Mouse (Mus musculus): ENCODE results near the gene Zfp57. TPM values are rescaled to one million over a fixed set of nuclear protein-coding genes. Genes with fewer than 3 reads are reported as not detected.

The Zfp57 gene
- total and polyA plus RNA-seq, 3 experiments: not detected

GRCm38 (mm10) chr17:37026425-37026824 is 25.5 kb downstream of the Zfp57 start:
- Histone ChIP-seq H3K79me2 (ENCODE audit: control insufficient read depth, insufficient read depth, low read length, poor library complexity) (no peaks in the 10 kb centered on the region), H3K9me3 (replicated peaks; ENCODE audit: insufficient read depth, low read length) (no peaks in the 10 kb centered on the region), H3K36me3 (ENCODE audit: control insufficient read depth in 1 of 2, insufficient read depth in 2 of 2, low read length in 2 of 2) (no peaks in the 10 kb centered on the region), H3K9ac (ENCODE audit: control insufficient read depth, low read depth, low read length, poor library complexity, severe bottlenecking) (no peak overlapping the region), H3K4me1 (ENCODE audit: control insufficient read depth in 1 of 2, insufficient read depth in 2 of 2, low read length in 2 of 2) (no peaks in the 10 kb centered on the region), H3K27me3 (ENCODE audit: control insufficient read depth in 1 of 2, insufficient read depth in 2 of 2, low read length in 2 of 2) (peaks cover 0 to 1% of the 10 kb centered on the region in 2 experiments; a peak in 1 of 4 replicates), H3K27ac (ENCODE audit: control insufficient read depth, low read depth, low read length) (no peak overlapping the region), H3K4me3 (ENCODE audit: control insufficient read depth in 1 of 2, insufficient read depth in 1 of 2, low read depth in 2 of 2, low read length in 2 of 2) (no peak overlapping the region)
- no peak for DNase-seq (ENCODE audit: low read depth, low spot score)
- no peak for TF ChIP-seq NRF1 (IDR thresholded peaks at IDR 0.05; ENCODE audit: insufficient read depth, low read depth, low read length, poor library complexity, severe bottlenecking)
- no peak for TF ChIP-seq ELF1 (IDR thresholded peaks at IDR 0.05; ENCODE audit: low read depth, low read length)
- TF ChIP-seq MAFK (IDR thresholded peaks at IDR 0.05; ENCODE audit: borderline replicate concordance, low read depth, low read length): no peak
- no peak for TF ChIP-seq NELFE (IDR thresholded peaks at IDR 0.05; ENCODE audit: low read depth, low read length)
- TF ChIP-seq HCFC1 (IDR thresholded peaks at IDR 0.05; ENCODE audit: low read depth, low read length): no peak
- TF ChIP-seq ZMIZ1 (IDR thresholded peaks at IDR 0.05; ENCODE audit: low read depth, low read length): no peak
- TF ChIP-seq CTCF (IDR thresholded peaks at IDR 0.05 in 2 of 3, conservative IDR thresholded peaks at IDR 0.05 in 1 of 3; ENCODE audit: control insufficient read depth in 1 of 3, insufficient read depth in 1 of 3, low read depth in 2 of 3, low read length in 3 of 3, poor library complexity in 1 of 3, severe bottlenecking in 1 of 3): no peak
- TF ChIP-seq RCOR1 (IDR thresholded peaks at IDR 0.05; ENCODE audit: low read depth, low read length): no peak
- TF ChIP-seq POLR2AphosphoS5 (IDR thresholded peaks at IDR 0.05; ENCODE audit: borderline replicate concordance, low read depth, low read length): no peak
- no peak for TF ChIP-seq USF2 (IDR thresholded peaks at IDR 0.05; ENCODE audit: borderline replicate concordance in 1 of 2, insufficient read depth in 1 of 2, low read depth in 1 of 2, low read length in 2 of 2)
- no peak for TF ChIP-seq MEF2A (IDR thresholded peaks at IDR 0.05; ENCODE audit: extremely low read depth, insufficient replicate concordance, low read depth, low read length, poor library complexity, severe bottlenecking)
- no peak for TF ChIP-seq EP300 (IDR thresholded peaks at IDR 0.05; ENCODE audit: low read depth in 1 of 2, low read length in 2 of 2)
- TF ChIP-seq TCF12 (IDR thresholded peaks at IDR 0.05; ENCODE audit: low read depth, low read length): no peak
- no peak for TF ChIP-seq CHD1 (IDR thresholded peaks at IDR 0.05; ENCODE audit: low read depth, low read length)
- TF ChIP-seq SMC3 (IDR thresholded peaks at IDR 0.05; ENCODE audit: low read depth, low read length): no peak
- no peak for TF ChIP-seq KAT2A (conservative IDR thresholded peaks at IDR 0.05; ENCODE audit: low read depth, low read length)
- TF ChIP-seq MXI1 (IDR thresholded peaks at IDR 0.05; ENCODE audit: low read depth, low read length): no peak
- TF ChIP-seq MYB (IDR thresholded peaks at IDR 0.05; ENCODE audit: low read depth, low read length): no peak
- no peak for TF ChIP-seq ZKSCAN1 (IDR thresholded peaks at IDR 0.05; ENCODE audit: low read depth, low read length)

- TF ChIP-seq KAT2A (conservative IDR thresholded peaks at IDR 0.05; ENCODE audit: low read depth, low read length) (no peak), ETS1 (IDR thresholded peaks at IDR 0.05; ENCODE audit: low read depth, low read length) (no peak), ZC3H11A (IDR thresholded peaks at IDR 0.05; ENCODE audit: low read depth, low read length) (no peak), MYB (IDR thresholded peaks at IDR 0.05; ENCODE audit: low read depth, low read length) (no peak), RCOR1 (IDR thresholded peaks at IDR 0.05; ENCODE audit: low read depth, low read length) (no peak), ELF1 (IDR thresholded peaks at IDR 0.05; ENCODE audit: low read depth, low read length) (no peak), POLR2A (IDR thresholded peaks at IDR 0.05; ENCODE audit: control insufficient read depth in 1 of 2, insufficient read depth in 1 of 2, low read depth in 1 of 2, low read length in 2 of 2, poor library complexity in 1 of 2) (no peak), POLR2AphosphoS2 (IDR thresholded peaks at IDR 0.05; ENCODE audit: low read length) (no peak), JUND (IDR thresholded peaks at IDR 0.05; ENCODE audit: low read depth, low read length) (no peak), USF2 (IDR thresholded peaks at IDR 0.05; ENCODE audit: borderline replicate concordance in 1 of 2, insufficient read depth in 1 of 2, low read depth in 1 of 2, low read length in 2 of 2) (no peak), TCF12 (IDR thresholded peaks at IDR 0.05; ENCODE audit: low read depth, low read length) (no peak), HCFC1 (IDR thresholded peaks at IDR 0.05; ENCODE audit: low read depth, low read length) (no peak), MXI1 (IDR thresholded peaks at IDR 0.05; ENCODE audit: low read depth, low read length) (no peak), TAL1 (IDR thresholded peaks at IDR 0.05; ENCODE audit: low read length) (no peak), GABPA (IDR thresholded peaks at IDR 0.05; ENCODE audit: low read depth, low read length) (no peak), MYC (IDR thresholded peaks at IDR 0.05; ENCODE audit: low read depth, low read length) (no peak), SIN3A (IDR thresholded peaks at IDR 0.05; ENCODE audit: low read length) (no peak)
- H3K27ac ChIP-seq (ENCODE audit: control insufficient read depth, low read depth, low read length): no peak overlapping the region
- no peak for DNase-seq (ENCODE audit: low read depth, low spot score)
- H3K9me3 ChIP-seq (replicated peaks; ENCODE audit: insufficient read depth, low read length): no peaks in the 10 kb centered on the region
- peaks cover 0 to 1% of the 10 kb centered on the region in 2 experiments; a peak in 1 of 4 replicates for H3K27me3 ChIP-seq (ENCODE audit: control insufficient read depth in 1 of 2, insufficient read depth in 2 of 2, low read length in 2 of 2)
- H3K79me2 ChIP-seq (ENCODE audit: control insufficient read depth, insufficient read depth, low read length, poor library complexity): no peaks in the 10 kb centered on the region
- no peaks in the 10 kb centered on the region for H3K4me1 ChIP-seq (ENCODE audit: control insufficient read depth in 1 of 2, insufficient read depth in 2 of 2, low read length in 2 of 2)
- no peak overlapping the region for H3K9ac ChIP-seq (ENCODE audit: control insufficient read depth, low read depth, low read length, poor library complexity, severe bottlenecking)
- H3K36me3 ChIP-seq (ENCODE audit: control insufficient read depth in 1 of 2, insufficient read depth in 2 of 2, low read length in 2 of 2): no peaks in the 10 kb centered on the region
- H3K4me3 ChIP-seq (ENCODE audit: control insufficient read depth in 1 of 2, insufficient read depth in 1 of 2, low read depth in 2 of 2, low read length in 2 of 2): no peak overlapping the region
Observed at GRCm38 (mm10) chr17:37027486-37027885, 26.5 kb downstream of the Zfp57 start.

All from MEL (cell line).